Mouse (Mus musculus): Measurements from ENCODE around the gene Heg1. TPM values are rescaled to one million over a fixed set of nuclear protein-coding genes. Genes with fewer than 3 reads are reported as not detected.

Gene Heg1
- polyA plus RNA-seq, 1 experiment from 2014 or later = 11.7 TPM

- Histone ChIP-seq H3K4me3 (no peak overlapping the region), H3K9me3 (no peaks in the 10 kb centered on the region), H3K9ac (no peak overlapping the region), H3K4me1 (replicated peaks) (peaks cover 39% of the 10 kb centered on the region), H3K27ac (replicated peaks) (no peak overlapping the region), H3K36me3 (no peaks in the 10 kb centered on the region), H3K27me3 (no peaks in the 10 kb centered on the region), H3K4me2 (no peak overlapping the region)
- ATAC-seq (ENCODE audit: low FRiP score, low read depth) = peak; percentile 74; the same call in 1 of the 2 replicates
- WGBS = 22% methylated on average over 3 of the region's 3 CpGs
These were observed 55.6 kb downstream of the Heg1 start for GRCm38 (mm10) chr16:33739802-33740201.

GRCm38 (mm10) chr16:33740416-33740815 is 56.2 kb downstream of the Heg1 start:
- Histone ChIP-seq H3K4me3 (no peak overlapping the region), H3K4me1 (replicated peaks) (peaks cover 35% of the 10 kb centered on the region), H3K9ac (no peak overlapping the region), H3K36me3 (no peaks in the 10 kb centered on the region), H3K27ac (replicated peaks) (no peak overlapping the region), H3K27me3 (no peaks in the 10 kb centered on the region), H3K9me3 (no peaks in the 10 kb centered on the region), H3K4me2 (no peak overlapping the region)
- WGBS = 51% methylated on average over 6 of the region's 6 CpGs
- ATAC-seq (ENCODE audit: low FRiP score, low read depth) = no peak

GRCm38 (mm10) chr16:33741795-33742194 is 57.6 kb downstream of the Heg1 start:
- Histone ChIP-seq H3K4me3 (no peak overlapping the region), H3K9me3 (no peaks in the 10 kb centered on the region), H3K27me3 (no peaks in the 10 kb centered on the region), H3K9ac (no peak overlapping the region), H3K27ac (replicated peaks) (no peak overlapping the region), H3K4me2 (no peak overlapping the region), H3K36me3 (no peaks in the 10 kb centered on the region), H3K4me1 (replicated peaks) (peaks cover 33% of the 10 kb centered on the region)
- WGBS = 55% methylated on average over 5 of the region's 5 CpGs
- no peak for ATAC-seq (ENCODE audit: low FRiP score, low read depth)

- WGBS = 59% methylated on average over 9 of the region's 9 CpGs
- no peak overlapping the region for H3K4me3 ChIP-seq
- ATAC-seq (ENCODE audit: low FRiP score, low read depth) = no peak
These were observed 58.1 kb downstream of the Heg1 start for GRCm38 (mm10) chr16:33742233-33742632.

GRCm38 (mm10) chr16:33744622-33745419 is 60.7 kb downstream of the Heg1 start:
- ATAC-seq (ENCODE audit: low FRiP score, low read depth) = peak; percentile 77
- WGBS = 59% methylated on average over 7 of the region's 7 CpGs
- Histone ChIP-seq H3K27ac (replicated peaks) (no peak overlapping the region), H3K9me3 (no peaks in the 10 kb centered on the region), H3K4me2 (no peak overlapping the region), H3K27me3 (no peaks in the 10 kb centered on the region), H3K9ac (no peak overlapping the region), H3K4me3 (no peak overlapping the region), H3K4me1 (replicated peaks) (peaks cover 26% of the 10 kb centered on the region), H3K36me3 (no peaks in the 10 kb centered on the region)

More at GRCm38 (mm10) chr16:33742233-33742632, 58.1 kb downstream of the Heg1 start:
- Histone ChIP-seq H3K9ac (no peak overlapping the region), H3K27ac (replicated peaks) (no peak overlapping the region), H3K4me1 (replicated peaks) (peaks cover 33% of the 10 kb centered on the region), H3K27me3 (no peaks in the 10 kb centered on the region), H3K4me2 (no peak overlapping the region), H3K9me3 (no peaks in the 10 kb centered on the region), H3K36me3 (no peaks in the 10 kb centered on the region)

- Histone ChIP-seq H3K4me3 (no peak overlapping the region), H3K9ac (no peak overlapping the region), H3K9me3 (no peaks in the 10 kb centered on the region), H3K27ac (replicated peaks) (no peak overlapping the region), H3K27me3 (no peaks in the 10 kb centered on the region), H3K4me1 (replicated peaks) (peaks cover 22% of the 10 kb centered on the region), H3K4me2 (no peak overlapping the region), H3K36me3 (no peaks in the 10 kb centered on the region)
- 82% methylated on average over 7 of the region's 7 CpGs for WGBS
- no peak for ATAC-seq (ENCODE audit: low FRiP score, low read depth)
These were observed 61.3 kb downstream of the Heg1 start for GRCm38 (mm10) chr16:33745457-33745856.

GRCm38 (mm10) chr16:33746074-33746676 is 62.0 kb downstream of the Heg1 start:
- Histone ChIP-seq H3K27ac (replicated peaks) (no peak overlapping the region), H3K9ac (no peak overlapping the region), H3K4me3 (no peak overlapping the region), H3K4me2 (no peak overlapping the region), H3K4me1 (replicated peaks) (peaks cover 15% of the 10 kb centered on the region), H3K9me3 (no peaks in the 10 kb centered on the region), H3K27me3 (no peaks in the 10 kb centered on the region), H3K36me3 (no peaks in the 10 kb centered on the region)
- WGBS = 70% methylated on average over 10 of the region's 10 CpGs
- no peak for ATAC-seq (ENCODE audit: low FRiP score, low read depth)

GRCm38 (mm10) chr16:33747346-33747954 is 63.3 kb downstream of the Heg1 start:
- no peaks in the 10 kb centered on the region for H3K9me3 ChIP-seq
- H3K4me2 ChIP-seq = no peak overlapping the region
- H3K4me1 ChIP-seq (replicated peaks) = peaks cover 4% of the 10 kb centered on the region; the same call in 1 of the 2 replicates
- no peaks in the 10 kb centered on the region for H3K27me3 ChIP-seq
- WGBS = 66% methylated on average over 7 of the region's 7 CpGs
- H3K4me3 ChIP-seq = no peak overlapping the region
- no peak overlapping the region for H3K27ac ChIP-seq (replicated peaks)
- H3K9ac ChIP-seq = no peak overlapping the region
- ATAC-seq (ENCODE audit: low FRiP score, low read depth) = no peak
- no peaks in the 10 kb centered on the region for H3K36me3 ChIP-seq

GRCm38 (mm10) chr16:33747994-33748393 is 63.8 kb downstream of the Heg1 start:
- H3K4me2 ChIP-seq = no peak overlapping the region
- H3K9ac ChIP-seq = no peak overlapping the region
- no peaks in the 10 kb centered on the region for H3K36me3 ChIP-seq
- ATAC-seq (ENCODE audit: low FRiP score, low read depth) = no peak
- peaks cover 4% of the 10 kb centered on the region; the same call in 1 of the 2 replicates for H3K4me1 ChIP-seq (replicated peaks)
- no peaks in the 10 kb centered on the region for H3K9me3 ChIP-seq
- H3K27ac ChIP-seq (replicated peaks) = no peak overlapping the region
- no peaks in the 10 kb centered on the region for H3K27me3 ChIP-seq
- no peak overlapping the region for H3K4me3 ChIP-seq
- 93% methylated on average over 2 of the region's 2 CpGs for WGBS

GRCm38 (mm10) chr16:33751152-33751551 is 67.0 kb downstream of the Heg1 start:
- Histone ChIP-seq H3K4me2 (peak overlapping the region; percentile 30), H3K4me3 (no peak overlapping the region), H3K4me1 (replicated peaks) (peaks cover under 1% of the 10 kb centered on the region; the same call in 1 of the 2 replicates), H3K27me3 (no peaks in the 10 kb centered on the region), H3K9ac (no peak overlapping the region), H3K9me3 (no peaks in the 10 kb centered on the region), H3K36me3 (no peaks in the 10 kb centered on the region), H3K27ac (replicated peaks) (no peak overlapping the region)
- 46% methylated on average over 13 of the region's 13 CpGs for WGBS
- ATAC-seq (ENCODE audit: low FRiP score, low read depth) = no peak

GRCm38 (mm10) chr16:33751590-33751989 is 67.4 kb downstream of the Heg1 start:
- Histone ChIP-seq H3K27me3 (no peaks in the 10 kb centered on the region), H3K4me2 (peak overlapping the region; percentile 30), H3K9ac (no peak overlapping the region), H3K4me3 (no peak overlapping the region), H3K36me3 (no peaks in the 10 kb centered on the region), H3K4me1 (replicated peaks) (no peaks in the 10 kb centered on the region), H3K9me3 (no peaks in the 10 kb centered on the region), H3K27ac (replicated peaks) (no peak overlapping the region)
- ATAC-seq (ENCODE audit: low FRiP score, low read depth) = peak; percentile 19; the same call in 1 of the 2 replicates
- 71% methylated on average over 12 of the region's 12 CpGs for WGBS

GRCm38 (mm10) chr16:33752904-33753578 is 68.9 kb downstream of the Heg1 start:
- ATAC-seq (ENCODE audit: low FRiP score, low read depth) = no peak
- Histone ChIP-seq H3K36me3 (no peaks in the 10 kb centered on the region), H3K27me3 (no peaks in the 10 kb centered on the region), H3K9me3 (no peaks in the 10 kb centered on the region), H3K4me3 (no peak overlapping the region), H3K27ac (replicated peaks) (no peak overlapping the region), H3K4me2 (no peak overlapping the region), H3K9ac (no peak overlapping the region), H3K4me1 (replicated peaks) (no peaks in the 10 kb centered on the region)
- 92% methylated on average over 8 of the region's 8 CpGs for WGBS

Measured in hindbrain, embryonic 15.5 days (tissue).